Mouse (Mus musculus) liver, embryonic 11.5 days (tissue): ENCODE results near the gene Vps13c. TPM values are rescaled to one million over a fixed set of nuclear protein-coding genes. Genes with fewer than 3 reads are reported as not detected.

Experiments
- ATAC-seq: fragments of 200-750 bp; cut with Nextera tagmentation; replicated peaks from 2 replicates; pipeline ENCODE4 v1.8.0; 2017; ENCODE audit warnings: moderate number of reproducible peaks, mild to moderate bottlenecking, moderate TSS enrichment, moderate library complexity; ENCODE audit not compliant: low FRiP score
- DNase-seq: peaks from one replicate; pipeline ENCODE4 v3.0.0-alpha.2; 2017; ENCODE audit warnings: low spot score
- H3K27ac ChIP-seq: fragments of 300-500 bp; sonication (generic); 2 replicates; pipeline ENCODE4 v1.5.1; 2014; ENCODE audit warnings: mild to moderate bottlenecking, low read depth, low read length, control low read depth
- H3K27me3 ChIP-seq: fragments of 300-500 bp; sonication (generic); replicated peaks from 2 replicates; pipeline ENCODE4 v1.6.1; 2014; ENCODE audit warnings: low read length, mixed read lengths; ENCODE audit not compliant: control insufficient read depth, insufficient read depth
- H3K36me3 ChIP-seq: fragments of 300-500 bp; sonication (generic); 2 replicates; pipeline ENCODE4 v1.6.1; 2014; ENCODE audit warnings: mild to moderate bottlenecking, low read length, moderate library complexity, mixed read lengths; ENCODE audit not compliant: control insufficient read depth, insufficient read depth
- H3K4me1 ChIP-seq: fragments of 300-500 bp; sonication (generic); replicated peaks from 2 replicates; pipeline ENCODE4 v1.6.1; 2014; ENCODE audit warnings: low read length, mixed read lengths; ENCODE audit not compliant: control insufficient read depth, insufficient read depth
- H3K4me2 ChIP-seq: fragments of 300-500 bp; sonication (generic); 2 replicates; pipeline ENCODE4 v1.6.1; 2014; ENCODE audit warnings: mild to moderate bottlenecking, control low read depth, moderate library complexity
- H3K4me3 ChIP-seq: fragments of 300-500 bp; sonication (generic); 2 replicates; pipeline ENCODE4 v1.5.1; 2014; ENCODE audit warnings: low read depth, low read length, control low read depth
- H3K9ac ChIP-seq: fragments of 300-500 bp; sonication (generic); 2 replicates; pipeline ENCODE4 v1.6.1; 2014; ENCODE audit warnings: low read depth, low read length, control low read depth
- H3K9me3 ChIP-seq: fragments of 300-500 bp; sonication (generic); 2 replicates; pipeline ENCODE4 v1.6.1; 2016; ENCODE audit warnings: low read length, inconsistent platforms, mixed read lengths; ENCODE audit not compliant: control insufficient read depth
- WGBS: fragments of 180-500 bp; shearing (Covaris S2); extraction: QIAGEN DNeasy Blood & Tissue Kit; methylation state at CpG from one replicate; pipeline ENCODE4 v1.1.7; 2014; 5-methylcytosine and 5-hydroxymethylcytosine counted together
- polyA plus RNA-seq: library from polyadenylated mRNA; unstranded; fragments of >200 nt; fragmentation: Nextera tagmentation; extraction: Ambion mirVana; gene quantifications from 2 replicates; pipeline ENCODE4 v1.2.1, GENCODE M21; 2014

Vps13c gene
- polyA plus RNA-seq, 1 experiment from 2014 or later, result 14.7 TPM

- Histone ChIP-seq H3K27me3 (no peaks in the 10 kb centered on the region), H3K4me3 (no peak overlapping the region), H3K9me3 (no peaks in the 10 kb centered on the region), H3K9ac (no peak overlapping the region), H3K4me2 (no peak overlapping the region), H3K4me1 (no peaks in the 10 kb centered on the region), H3K27ac (no peak overlapping the region), H3K36me3 (peaks cover 18% of the 10 kb centered on the region; the same call in 1 of the 2 replicates)
- no peak for DNase-seq
- WGBS, result 45% methylated on average over 6 of the region's 6 CpGs
- no peak for ATAC-seq
Measured at GRCm38 (mm10) chr9:67973451-67973850, 133.3 kb downstream of the Vps13c start.

GRCm38 (mm10) chr9:67975491-67975890 is 135.3 kb downstream of the Vps13c start:
- no peaks in the 10 kb centered on the region for H3K4me1 ChIP-seq
- H3K4me2 ChIP-seq, result no peak overlapping the region
- no peaks in the 10 kb centered on the region for H3K27me3 ChIP-seq
- H3K27ac ChIP-seq, result no peak overlapping the region
- 92% methylated on average over 9 of the region's 9 CpGs for WGBS
- DNase-seq (no peak), ATAC-seq (no peak)
- H3K9ac ChIP-seq, result no peak overlapping the region
- no peak overlapping the region for H3K4me3 ChIP-seq
- peaks cover 14% of the 10 kb centered on the region; the same call in 1 of the 2 replicates for H3K36me3 ChIP-seq
- no peaks in the 10 kb centered on the region for H3K9me3 ChIP-seq

- Histone ChIP-seq H3K4me1 (no peaks in the 10 kb centered on the region), H3K27ac (no peak overlapping the region)
- no peak for DNase-seq
Measured at GRCm38 (mm10) chr9:68006566-68006965, 166.4 kb downstream of the Vps13c start.

GRCm38 (mm10) chr9:68014991-68015396 is 174.8 kb downstream of the Vps13c start:
- ATAC-seq, result no peak
- Histone ChIP-seq H3K27me3 (no peaks in the 10 kb centered on the region), H3K4me2 (no peak overlapping the region), H3K27ac (no peak overlapping the region), H3K36me3 (no peaks in the 10 kb centered on the region), H3K4me3 (no peak overlapping the region), H3K9me3 (no peaks in the 10 kb centered on the region), H3K4me1 (no peaks in the 10 kb centered on the region), H3K9ac (no peak overlapping the region)
- DNase-seq, result peak; percentile 65
- WGBS, result 11% methylated on average over 11 of the region's 11 CpGs

More at GRCm38 (mm10) chr9:68006566-68006965, 166.4 kb downstream of the Vps13c start:
- no peak overlapping the region for H3K9ac ChIP-seq
- H3K36me3 ChIP-seq, result no peaks in the 10 kb centered on the region
- H3K27me3 ChIP-seq, result no peaks in the 10 kb centered on the region
- 92% methylated on average over 7 of the region's 7 CpGs for WGBS
- H3K9me3 ChIP-seq, result no peaks in the 10 kb centered on the region
- no peak for ATAC-seq
- no peak overlapping the region for H3K4me2 ChIP-seq
- no peak overlapping the region for H3K4me3 ChIP-seq

- Histone ChIP-seq H3K27me3 (no peaks in the 10 kb centered on the region), H3K36me3 (no peaks in the 10 kb centered on the region), H3K4me2 (no peak overlapping the region), H3K9ac (no peak overlapping the region), H3K4me1 (no peaks in the 10 kb centered on the region), H3K27ac (no peak overlapping the region), H3K4me3 (no peak overlapping the region), H3K9me3 (no peaks in the 10 kb centered on the region)
- WGBS, result 48% methylated on average over 5 of the region's 5 CpGs
- DNase-seq (no peak), ATAC-seq (no peak)
Measured at GRCm38 (mm10) chr9:68016255-68016954, 176.2 kb downstream of the Vps13c start.

GRCm38 (mm10) chr9:68020776-68021365 is 180.7 kb downstream of the Vps13c start:
- 75% methylated on average over 8 of the region's 8 CpGs for WGBS
- Histone ChIP-seq H3K4me3 (no peak overlapping the region), H3K9ac (no peak overlapping the region), H3K27ac (no peak overlapping the region), H3K4me2 (no peak overlapping the region), H3K27me3 (no peaks in the 10 kb centered on the region), H3K36me3 (no peaks in the 10 kb centered on the region), H3K9me3 (no peaks in the 10 kb centered on the region), H3K4me1 (no peaks in the 10 kb centered on the region)
- ATAC-seq (no peak), DNase-seq (no peak)

GRCm38 (mm10) chr9:68022311-68023043 is 182.3 kb downstream of the Vps13c start:
- no peaks in the 10 kb centered on the region for H3K27me3 ChIP-seq
- H3K27ac ChIP-seq, result no peak overlapping the region
- 70% methylated on average over 9 of the region's 9 CpGs for WGBS
- no peak overlapping the region for H3K4me3 ChIP-seq
- no peaks in the 10 kb centered on the region for H3K4me1 ChIP-seq
- ATAC-seq, result no peak
- H3K4me2 ChIP-seq, result no peak overlapping the region
- no peaks in the 10 kb centered on the region for H3K9me3 ChIP-seq
- no peak for DNase-seq
- H3K9ac ChIP-seq, result no peak overlapping the region
- no peaks in the 10 kb centered on the region for H3K36me3 ChIP-seq

- H3K9me3 ChIP-seq, result no peaks in the 10 kb centered on the region
- ATAC-seq, result no peak
Measured at GRCm38 (mm10) chr9:68028631-68029030, 188.4 kb downstream of the Vps13c start.

More at GRCm38 (mm10) chr9:68028631-68029030, 188.4 kb downstream of the Vps13c start:
- no peak overlapping the region for H3K9ac ChIP-seq
- H3K27ac ChIP-seq, result no peak overlapping the region
- no peak for DNase-seq
- H3K4me3 ChIP-seq, result no peak overlapping the region
- H3K4me2 ChIP-seq, result no peak overlapping the region
- no peaks in the 10 kb centered on the region for H3K4me1 ChIP-seq
- 41% methylated on average over 4 of the region's 4 CpGs for WGBS
- H3K36me3 ChIP-seq, result no peaks in the 10 kb centered on the region
- H3K27me3 ChIP-seq, result no peaks in the 10 kb centered on the region
